Mouse (Mus musculus) right cerebral cortex, postnatal 14 days (tissue): ENCODE data around the gene Ppp1r35.
A peak's percentile ranks its signal among the peaks of the same experiment; 100 is the strongest.
"Not testable (repeated sequence)": the region's sequence is repeated elsewhere in the genome, so short reads cannot be mapped to it uniquely, and the experiment has no call there.

ENCODE experiments used
- DNase-seq: peaks from one replicate; pipeline ENCODE4 v3.0.0; 2022

The Ppp1r35 gene

DNA sequence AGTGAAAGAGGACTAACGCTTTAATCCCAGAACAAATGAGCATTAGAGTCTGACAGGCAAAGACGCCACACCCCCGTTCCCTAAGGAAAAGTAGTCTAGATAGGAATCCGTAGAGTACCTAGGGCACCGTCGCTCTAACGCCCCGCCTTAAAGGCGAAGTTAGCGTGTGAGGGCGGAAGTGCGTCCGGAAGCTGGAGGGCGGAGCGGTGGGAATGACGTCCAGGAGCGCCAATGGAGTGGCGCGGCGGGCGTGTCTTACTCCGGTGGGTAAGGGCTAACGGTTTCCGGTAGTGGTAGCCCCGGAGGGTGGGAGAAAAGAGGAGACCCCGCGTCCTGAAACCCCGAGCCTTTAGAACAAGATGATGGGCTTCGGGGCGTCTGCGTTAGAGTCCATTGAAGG lies at the start of gene Ppp1r35:
Ppp1r35 (plus strand) TSS at position 215 of the 400 bp plus-strand sequence.
- peak; percentile 96 for DNase-seq

DNA sequence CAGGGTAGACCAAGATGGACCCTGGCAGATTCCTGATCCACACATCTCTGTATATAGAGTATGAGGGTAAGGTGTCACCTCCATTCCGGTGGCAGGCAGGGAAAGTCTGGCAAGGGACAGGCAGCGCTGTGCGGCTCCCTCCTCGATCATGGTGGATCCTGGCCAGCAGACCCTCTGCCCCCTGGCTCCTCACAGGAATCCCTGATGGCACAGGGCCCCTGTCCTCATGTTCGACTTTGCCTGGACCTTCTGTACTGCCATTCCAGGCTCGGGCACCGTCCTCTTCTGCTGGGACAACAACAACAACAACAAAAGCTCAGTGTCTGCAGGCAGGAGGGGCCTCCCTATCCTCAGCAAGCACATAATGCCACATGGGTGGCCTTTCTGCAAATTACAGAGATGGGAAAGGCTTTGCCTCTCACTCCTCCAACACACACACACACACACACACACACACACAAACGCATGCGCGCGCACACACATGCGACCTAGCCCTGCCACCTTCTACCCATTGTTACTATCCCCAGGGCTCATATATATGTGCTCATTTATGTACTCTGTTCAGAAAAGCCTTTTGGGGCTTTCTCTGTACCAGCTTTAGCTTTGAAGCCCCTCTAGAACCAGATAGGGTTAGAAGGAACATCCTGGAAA lies 44.9 kb upstream of the Ppp1r35 start:
- DNase-seq, result peak; percentile 34

GRCm38 (mm10) chr5:137734289-137735061 lies 44.2 kb upstream of the Ppp1r35 start:
- DNase-seq, result peak; percentile 82

DNA sequence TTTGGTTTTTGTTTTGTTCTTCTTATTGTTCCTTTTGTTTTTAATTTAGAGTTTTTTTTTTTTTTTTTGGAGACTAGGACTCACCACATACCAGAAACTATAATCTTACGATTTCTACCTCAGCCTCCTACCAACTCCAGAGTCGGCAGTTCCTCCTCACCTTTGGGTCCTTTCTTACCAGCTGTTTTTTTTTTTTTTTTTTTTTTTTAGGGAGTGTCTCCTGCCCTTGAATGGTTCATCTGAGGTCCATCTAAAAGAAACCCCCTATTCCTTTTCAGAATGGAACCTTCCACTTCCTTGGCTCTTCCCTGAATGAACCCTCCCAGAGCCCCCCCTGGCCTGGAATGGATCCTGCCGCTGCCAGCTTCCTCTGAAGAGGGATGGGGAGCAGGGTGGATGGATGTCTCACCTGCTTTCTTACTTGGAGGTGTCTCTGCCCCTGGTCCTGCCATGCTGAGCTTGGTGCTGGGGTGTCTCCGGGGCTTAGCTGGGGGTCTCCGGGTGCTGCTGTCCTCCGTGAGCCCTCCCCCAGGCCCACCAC lies 41.2 kb upstream of the Ppp1r35 start:
- DNase-seq, result peak; percentile 67

- no peak for DNase-seq
Measured at GRCm38 (mm10) chr5:137738516-137738915, 40.1 kb upstream of the Ppp1r35 start.

DNA sequence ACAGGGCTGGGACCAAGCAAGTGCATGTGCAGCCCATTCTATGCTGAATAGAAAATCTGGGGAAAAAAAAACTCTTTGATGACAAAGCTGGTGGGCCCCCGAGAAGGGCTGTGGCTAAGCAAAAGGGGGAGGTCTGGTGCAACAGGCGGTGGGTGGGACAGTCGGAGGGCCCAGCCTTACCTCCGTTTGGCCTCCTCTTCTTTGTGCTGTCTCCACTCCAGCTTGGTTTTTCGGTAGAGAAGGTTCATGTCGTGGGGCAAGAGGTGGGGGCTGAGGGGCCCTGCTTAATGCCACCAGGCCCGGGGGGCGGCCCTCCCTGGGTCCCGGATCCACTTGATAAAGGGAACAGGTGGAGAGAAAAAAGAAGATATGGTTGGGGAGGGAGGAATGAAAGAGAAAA lies 39.2 kb upstream of the Ppp1r35 start:
- DNase-seq, result no peak

DNA sequence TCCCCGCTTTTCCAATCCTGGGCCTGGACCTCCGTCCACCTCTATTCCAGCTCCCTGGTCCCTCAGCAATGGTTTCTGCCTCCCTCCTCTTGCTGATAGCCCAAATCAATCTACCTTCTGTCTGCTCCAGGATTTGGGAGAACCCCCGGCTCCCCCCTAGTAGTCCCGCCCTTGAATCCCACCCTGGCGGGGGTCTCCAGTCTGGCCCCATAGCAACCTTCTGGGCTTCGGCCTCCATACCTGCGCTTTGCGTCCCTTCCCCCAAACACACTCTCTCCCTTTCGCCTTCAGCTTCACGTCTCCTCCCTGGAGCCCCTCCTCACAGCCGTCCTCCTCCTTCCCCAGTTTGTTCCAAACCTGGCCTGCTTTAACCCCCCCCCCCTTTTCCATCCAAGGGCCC lies 38.1 kb upstream of the Ppp1r35 start:
- no peak for DNase-seq

- peak; percentile 82 for DNase-seq
Measured at GRCm38 (mm10) chr5:137741023-137741931, 37.4 kb upstream of the Ppp1r35 start, which contains the start of gene Nyap1. Gene Nyap1, minus strand, starts transcription at chr5:137741607.

- DNase-seq, result no peak
Measured at GRCm38 (mm10) chr5:137742048-137742447, 36.6 kb upstream of the Ppp1r35 start.

DNA sequence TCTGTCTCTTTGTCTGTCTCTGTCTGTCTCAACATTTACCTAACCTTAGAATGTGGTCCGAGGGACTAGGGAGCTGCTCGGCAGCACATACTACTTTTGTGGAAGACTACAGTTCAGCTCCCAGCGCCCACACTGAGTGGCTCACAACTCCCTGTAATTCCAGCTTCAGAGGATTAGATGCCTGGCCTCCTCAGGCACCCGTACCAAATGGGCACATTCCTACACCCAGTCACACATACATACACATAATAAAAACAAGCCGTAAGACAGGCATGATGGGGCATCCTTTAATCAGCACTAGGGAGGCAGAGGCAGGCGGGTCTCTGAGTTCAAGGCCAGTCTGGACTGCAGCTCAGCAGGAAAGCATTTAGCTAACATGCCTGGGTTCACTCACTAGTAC lies 35.8 kb upstream of the Ppp1r35 start:
- DNase-seq, result no peak

- DNase-seq, result no peak
Measured at GRCm38 (mm10) chr5:137744197-137744596, 34.5 kb upstream of the Ppp1r35 start.

DNA sequence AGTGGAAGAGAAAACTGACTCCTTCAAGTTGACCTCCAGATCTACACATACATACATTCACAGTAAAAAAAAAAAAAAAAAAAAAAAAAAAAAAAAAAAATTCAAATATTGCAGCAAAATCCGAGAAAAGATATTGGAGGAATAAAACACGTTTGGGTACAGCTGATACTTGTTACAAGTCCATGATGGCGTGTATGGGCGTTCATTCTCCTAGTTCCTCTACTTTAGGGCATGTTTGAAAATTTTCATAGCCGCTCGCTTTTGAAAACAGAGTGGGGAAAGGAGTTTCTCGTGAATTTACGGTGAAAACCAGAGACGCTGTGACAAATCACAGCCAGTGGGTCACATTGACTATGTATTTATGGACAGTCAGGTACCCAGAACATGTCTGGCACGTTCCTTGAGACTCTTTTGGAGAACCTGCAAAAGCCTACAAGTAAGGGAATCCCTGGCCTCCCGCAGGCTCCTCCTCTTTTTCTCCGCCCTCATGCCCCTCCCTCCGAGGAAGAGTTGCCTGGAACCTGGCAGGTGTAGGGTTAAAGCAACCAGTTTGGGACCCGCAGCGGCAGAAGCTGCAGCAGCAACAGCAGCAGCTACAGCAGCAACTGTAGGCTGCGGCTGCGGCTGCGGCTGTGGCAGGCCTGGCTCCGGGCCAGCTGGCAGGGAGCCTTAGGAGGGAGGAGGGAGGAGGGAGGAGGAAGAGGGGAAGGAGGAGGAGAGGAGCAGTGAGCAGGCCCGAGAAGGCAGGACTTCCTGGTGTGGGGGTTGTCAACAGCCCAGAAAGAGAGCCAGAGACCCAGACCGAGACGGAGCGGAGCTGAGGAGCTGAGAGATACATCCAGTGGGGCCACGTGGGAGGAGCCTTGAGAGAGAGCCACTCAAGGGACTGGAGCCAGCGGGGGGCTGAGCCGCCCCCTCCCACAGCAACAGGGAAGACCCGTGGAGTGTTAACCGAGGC lies 33.2 kb upstream of the Ppp1r35 start, which contains the start of gene Tsc22d4:
Tsc22d4 (plus strand) TSS at position 517 of the 958 bp plus-strand sequence.
- peak; percentile 87 for DNase-seq

- DNase-seq, result peak; percentile 56
Measured at GRCm38 (mm10) chr5:137746282-137746850, 32.3 kb upstream of the Ppp1r35 start.

GRCm38 (mm10) chr5:137746851-137747325 lies 31.8 kb upstream of the Ppp1r35 start:
- no peak for DNase-seq

- DNase-seq, result peak; percentile 42
Measured at GRCm38 (mm10) chr5:137747326-137747961, 31.2 kb upstream of the Ppp1r35 start.

DNA sequence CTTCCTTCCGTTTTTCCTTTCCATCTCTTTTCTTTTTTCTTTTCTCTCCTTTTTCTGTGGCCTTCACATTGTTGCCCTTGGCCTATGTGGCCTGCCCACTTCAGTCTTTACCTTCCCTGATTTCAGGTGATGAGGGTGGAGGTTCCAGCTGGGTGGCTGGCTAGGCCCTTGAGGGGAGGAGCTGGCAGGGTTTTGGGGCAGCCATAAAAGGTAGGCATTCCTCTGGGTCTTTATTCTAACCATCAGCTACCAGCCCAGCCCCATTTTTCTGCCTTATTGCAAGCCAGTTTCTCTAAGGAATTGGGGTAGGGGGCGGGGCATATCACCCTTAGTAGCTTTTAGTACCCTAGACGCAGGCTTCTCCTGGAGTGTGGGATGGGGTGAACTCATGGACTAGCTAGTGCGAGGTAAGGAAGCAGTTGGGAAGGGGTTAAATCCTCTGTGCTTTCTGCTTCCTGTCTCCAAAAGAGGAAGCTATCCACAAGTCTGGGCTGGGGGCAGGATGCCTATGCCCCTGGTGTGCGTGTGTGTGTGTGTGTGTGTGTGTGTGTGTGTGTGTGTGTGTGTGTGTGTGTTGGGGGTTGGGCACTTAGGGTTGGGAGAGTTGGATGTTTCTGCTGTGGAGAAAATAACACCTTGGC lies 30.4 kb upstream of the Ppp1r35 start:
- DNase-seq, result no peak

DNA sequence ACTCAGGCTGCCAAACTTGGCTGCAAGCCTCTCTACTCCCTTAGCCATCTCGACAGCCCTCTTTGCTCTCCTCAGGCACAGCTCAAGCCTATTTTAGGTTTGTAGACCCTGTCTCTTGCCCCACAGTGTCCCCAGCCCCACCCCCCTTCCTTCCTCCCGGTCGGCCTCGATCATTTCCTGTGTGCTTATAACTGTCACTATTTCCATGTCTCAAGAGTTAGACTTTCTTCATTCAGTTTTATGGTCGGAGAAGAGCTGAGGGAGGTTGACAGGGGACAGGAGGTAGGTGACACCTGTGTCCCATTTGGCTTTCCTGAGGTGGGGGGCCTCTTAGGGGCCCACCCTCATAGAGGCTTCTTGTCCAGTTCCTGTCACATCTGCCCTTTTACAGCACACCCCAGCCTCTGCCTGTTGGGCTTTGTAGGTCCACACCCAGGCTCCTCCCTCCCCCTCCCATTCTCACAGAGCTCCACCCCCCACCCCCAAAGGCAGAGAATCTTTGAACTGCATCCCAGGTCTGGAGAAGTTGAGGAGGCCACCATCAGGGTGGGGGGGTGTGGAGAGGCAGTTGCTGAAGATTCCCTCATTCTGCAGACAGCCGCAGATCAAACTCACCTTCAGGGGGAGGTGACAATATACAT lies 29.3 kb upstream of the Ppp1r35 start:
- no peak for DNase-seq

DNA sequence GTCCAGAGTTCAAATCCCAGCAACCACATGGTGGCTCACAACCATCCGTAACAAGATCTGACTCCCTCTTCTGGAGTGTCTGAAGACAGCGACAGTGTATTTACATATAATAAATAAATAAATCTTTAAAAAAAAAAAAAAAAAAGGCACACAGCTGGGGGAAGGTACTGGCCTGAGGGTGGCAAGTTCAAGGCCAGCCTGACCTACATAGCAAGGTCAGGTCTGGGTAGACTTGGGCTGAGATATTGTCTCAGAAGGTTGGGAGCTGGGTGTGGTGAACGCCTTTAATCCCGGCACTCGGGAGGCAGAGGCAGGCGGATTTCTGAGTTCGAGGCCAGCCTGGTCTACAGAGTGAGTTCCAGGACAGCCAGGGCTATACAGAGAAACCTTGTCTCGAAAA lies 28.4 kb upstream of the Ppp1r35 start:
- not testable (repeated sequence) for DNase-seq

GRCm38 (mm10) chr5:137751221-137751887 lies 27.3 kb upstream of the Ppp1r35 start:
- no peak for DNase-seq
